Mouse (Mus musculus): Measurements from ENCODE around the gene Yipf3. TPM values are rescaled to one million over a fixed set of nuclear protein-coding genes. Genes with fewer than 3 reads are reported as not detected.

Gene Yipf3
- polyA plus RNA-seq, 1 experiment: 8.0 TPM

GRCm38 (mm10) chr17:46265918-46266618 is 18.2 kb downstream of the Yipf3 start:
- peaks cover 100% of the 10 kb centered on the region for H3K36me3 ChIP-seq (ENCODE audit: control insufficient read depth)
- H3K4me3 ChIP-seq (replicated peaks): no peak overlapping the region
- H3K9me3 ChIP-seq (ENCODE audit: control insufficient read depth, low read length): no peaks in the 10 kb centered on the region
- no peaks in the 10 kb centered on the region for H3K27me3 ChIP-seq (ENCODE audit: control insufficient read depth)
- TF ChIP-seq TAL1 (IDR thresholded peaks at IDR 0.05; ENCODE audit: low read length) (no peak), GATA1 (IDR thresholded peaks at IDR 0.05; ENCODE audit: low read length) (no peak)
- H3K4me1 ChIP-seq (ENCODE audit: control insufficient read depth): no peaks in the 10 kb centered on the region

- Histone ChIP-seq H3K9me3 (ENCODE audit: control insufficient read depth, low read length) (no peaks in the 10 kb centered on the region), H3K4me1 (ENCODE audit: control insufficient read depth) (no peaks in the 10 kb centered on the region), H3K27me3 (ENCODE audit: control insufficient read depth) (no peaks in the 10 kb centered on the region), H3K36me3 (ENCODE audit: control insufficient read depth) (peaks cover 100% of the 10 kb centered on the region), H3K4me3 (replicated peaks) (no peak overlapping the region)
- TF ChIP-seq GATA1 (IDR thresholded peaks at IDR 0.05; ENCODE audit: low read length) (no peak), TAL1 (IDR thresholded peaks at IDR 0.05; ENCODE audit: low read length) (no peak)
Measured at GRCm38 (mm10) chr17:46266986-46267385, 19.1 kb downstream of the Yipf3 start.

DNA sequence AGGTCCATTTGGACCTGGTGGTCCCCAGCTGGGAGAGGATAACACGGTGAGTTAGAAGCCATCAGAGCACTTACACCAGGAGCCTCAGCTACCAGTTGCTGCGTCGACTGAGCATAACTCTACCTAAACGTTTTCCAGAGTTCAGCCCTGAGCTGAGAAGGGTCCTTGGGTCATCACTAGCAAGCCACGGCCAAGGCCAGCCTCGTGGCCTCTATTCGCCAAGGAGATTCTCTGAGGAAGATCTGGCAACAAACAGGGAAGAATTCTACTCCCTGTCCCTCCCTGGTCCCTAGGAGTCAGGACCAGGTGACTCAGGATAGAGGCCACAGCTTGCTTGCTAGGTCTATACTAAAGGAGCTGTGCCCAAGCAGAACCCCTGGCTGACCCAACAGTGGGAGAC is 19.6 kb downstream of the Yipf3 start:
- no peaks in the 10 kb centered on the region for H3K4me1 ChIP-seq (ENCODE audit: control insufficient read depth)
- H3K4me3 ChIP-seq (replicated peaks): no peak overlapping the region
- H3K9me3 ChIP-seq (ENCODE audit: control insufficient read depth, low read length): no peaks in the 10 kb centered on the region
- H3K27me3 ChIP-seq (ENCODE audit: control insufficient read depth): no peaks in the 10 kb centered on the region
- TF ChIP-seq TAL1 (IDR thresholded peaks at IDR 0.05; ENCODE audit: low read length): no peak
- TF ChIP-seq GATA1 (IDR thresholded peaks at IDR 0.05; ENCODE audit: low read length): no peak
- peaks cover 98% of the 10 kb centered on the region for H3K36me3 ChIP-seq (ENCODE audit: control insufficient read depth)

GRCm38 (mm10) chr17:46268026-46268720 is 20.3 kb downstream of the Yipf3 start:
- no peak overlapping the region for H3K4me3 ChIP-seq (replicated peaks)
- no peaks in the 10 kb centered on the region for H3K4me1 ChIP-seq (ENCODE audit: control insufficient read depth)
- H3K27me3 ChIP-seq (ENCODE audit: control insufficient read depth): no peaks in the 10 kb centered on the region
- H3K9me3 ChIP-seq (ENCODE audit: control insufficient read depth, low read length): no peaks in the 10 kb centered on the region
- TF ChIP-seq TAL1 (IDR thresholded peaks at IDR 0.05; ENCODE audit: low read length) (no peak), GATA1 (IDR thresholded peaks at IDR 0.05; ENCODE audit: low read length) (no peak)
- peaks cover 98% of the 10 kb centered on the region for H3K36me3 ChIP-seq (ENCODE audit: control insufficient read depth)

GRCm38 (mm10) chr17:46269771-46270534 is 22.1 kb downstream of the Yipf3 start:
- H3K9me3 ChIP-seq (ENCODE audit: control insufficient read depth, low read length): no peaks in the 10 kb centered on the region
- peaks cover 96% of the 10 kb centered on the region for H3K36me3 ChIP-seq (ENCODE audit: control insufficient read depth)
- TF ChIP-seq GATA1 (IDR thresholded peaks at IDR 0.05; ENCODE audit: low read length): no peak
- H3K27me3 ChIP-seq (ENCODE audit: control insufficient read depth): no peaks in the 10 kb centered on the region
- no peaks in the 10 kb centered on the region for H3K4me1 ChIP-seq (ENCODE audit: control insufficient read depth)
- no peak overlapping the region for H3K4me3 ChIP-seq (replicated peaks)

DNA sequence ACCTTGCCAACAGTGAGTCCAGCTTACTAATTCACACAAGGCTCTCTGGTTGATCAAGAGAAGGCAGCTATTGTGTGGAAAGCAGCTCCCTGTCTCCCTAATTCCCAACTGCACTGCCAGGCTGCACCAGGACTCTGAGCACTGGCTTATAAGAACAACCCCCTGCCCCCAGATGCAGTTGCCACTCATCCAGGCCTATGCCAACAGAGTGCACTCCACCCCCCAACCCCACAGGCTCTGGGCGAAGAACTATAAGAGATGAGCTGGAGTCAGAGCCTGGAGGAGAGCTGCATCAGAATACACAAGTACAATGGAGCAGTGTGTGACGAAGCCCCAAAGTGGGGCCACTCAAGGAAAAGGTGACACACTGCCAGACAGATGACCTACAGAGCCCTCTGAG is 24.2 kb downstream of the Yipf3 start:
- H3K27me3 ChIP-seq (ENCODE audit: control insufficient read depth): no peaks in the 10 kb centered on the region
- no peaks in the 10 kb centered on the region for H3K9me3 ChIP-seq (ENCODE audit: control insufficient read depth, low read length)
- H3K4me3 ChIP-seq (replicated peaks): no peak overlapping the region
- peaks cover 87% of the 10 kb centered on the region for H3K36me3 ChIP-seq (ENCODE audit: control insufficient read depth)
- TF ChIP-seq GATA1 (IDR thresholded peaks at IDR 0.05; ENCODE audit: low read length) (no peak), TAL1 (IDR thresholded peaks at IDR 0.05; ENCODE audit: low read length) (no peak)
- peaks cover 7% of the 10 kb centered on the region for H3K4me1 ChIP-seq (ENCODE audit: control insufficient read depth)

GRCm38 (mm10) chr17:46272675-46273074 is 24.8 kb downstream of the Yipf3 start:
- TF ChIP-seq GATA1 (IDR thresholded peaks at IDR 0.05; ENCODE audit: low read length) (no peak), TAL1 (IDR thresholded peaks at IDR 0.05; ENCODE audit: low read length) (no peak)
- Histone ChIP-seq H3K36me3 (ENCODE audit: control insufficient read depth) (peaks cover 86% of the 10 kb centered on the region), H3K9me3 (ENCODE audit: control insufficient read depth, low read length) (no peaks in the 10 kb centered on the region), H3K27me3 (ENCODE audit: control insufficient read depth) (no peaks in the 10 kb centered on the region), H3K4me3 (replicated peaks) (no peak overlapping the region), H3K4me1 (ENCODE audit: control insufficient read depth) (peaks cover 7% of the 10 kb centered on the region)

- TF ChIP-seq TAL1 (IDR thresholded peaks at IDR 0.05; ENCODE audit: low read length) (no peak), GATA1 (IDR thresholded peaks at IDR 0.05; ENCODE audit: low read length) (no peak)
- Histone ChIP-seq H3K36me3 (ENCODE audit: control insufficient read depth) (peaks cover 85% of the 10 kb centered on the region), H3K4me1 (ENCODE audit: control insufficient read depth) (peaks cover 7% of the 10 kb centered on the region)
Measured at GRCm38 (mm10) chr17:46273803-46274236, 25.9 kb downstream of the Yipf3 start.

DNA sequence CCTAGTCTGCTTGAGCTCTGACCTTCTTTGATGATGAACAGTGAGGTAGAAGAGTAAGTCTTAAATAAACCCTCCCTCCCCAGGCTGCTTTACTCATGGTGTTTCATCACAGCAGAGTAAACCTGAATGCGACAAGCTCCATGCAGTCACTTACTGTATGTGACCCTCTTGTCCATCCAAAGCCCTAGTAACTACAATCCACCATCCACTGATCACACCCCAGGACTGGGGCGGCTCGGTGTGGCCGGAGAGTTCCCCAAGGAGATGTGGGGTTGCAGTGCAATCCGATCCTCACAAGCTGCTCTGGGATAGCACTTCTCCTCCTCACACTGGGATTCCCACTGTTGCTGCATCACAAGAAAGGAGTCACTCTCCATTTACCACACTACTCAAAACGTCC is 26.6 kb downstream of the Yipf3 start:
- Histone ChIP-seq H3K4me3 (replicated peaks) (no peak overlapping the region), H3K36me3 (ENCODE audit: control insufficient read depth) (peaks cover 85% of the 10 kb centered on the region), H3K4me1 (ENCODE audit: control insufficient read depth) (peaks cover 8% of the 10 kb centered on the region), H3K27me3 (ENCODE audit: control insufficient read depth) (no peaks in the 10 kb centered on the region), H3K9me3 (ENCODE audit: control insufficient read depth, low read length) (no peaks in the 10 kb centered on the region)
- no peak for TF ChIP-seq TAL1 (IDR thresholded peaks at IDR 0.05; ENCODE audit: low read length)
- no peak for TF ChIP-seq GATA1 (IDR thresholded peaks at IDR 0.05; ENCODE audit: low read length)

More at GRCm38 (mm10) chr17:46273803-46274236, 25.9 kb downstream of the Yipf3 start:
- Histone ChIP-seq H3K27me3 (ENCODE audit: control insufficient read depth) (no peaks in the 10 kb centered on the region), H3K9me3 (ENCODE audit: control insufficient read depth, low read length) (no peaks in the 10 kb centered on the region), H3K4me3 (replicated peaks) (no peak overlapping the region)
